Mouse (Mus musculus): ENCODE data around the gene Adgrl2. TPM values are rescaled to one million over a fixed set of nuclear protein-coding genes. Genes with fewer than 3 reads are reported as not detected.

The Adgrl2 gene
- total RNA-seq (2021), result 10 to 100 TPM; 62.4 to 80.4 TPM
- long read RNA-seq, experiment 1, partial matches to known transcripts, result 2 of 11 reads
- long read RNA-seq, experiment 1, other reads (novel, unspliced or antisense), result 7 of 11 reads
- long read RNA-seq, experiment 2, partial matches to known transcripts, result 4 of 13 reads
- long read RNA-seq, experiment 2, other reads (novel, unspliced or antisense), result 9 of 13 reads

DNA sequence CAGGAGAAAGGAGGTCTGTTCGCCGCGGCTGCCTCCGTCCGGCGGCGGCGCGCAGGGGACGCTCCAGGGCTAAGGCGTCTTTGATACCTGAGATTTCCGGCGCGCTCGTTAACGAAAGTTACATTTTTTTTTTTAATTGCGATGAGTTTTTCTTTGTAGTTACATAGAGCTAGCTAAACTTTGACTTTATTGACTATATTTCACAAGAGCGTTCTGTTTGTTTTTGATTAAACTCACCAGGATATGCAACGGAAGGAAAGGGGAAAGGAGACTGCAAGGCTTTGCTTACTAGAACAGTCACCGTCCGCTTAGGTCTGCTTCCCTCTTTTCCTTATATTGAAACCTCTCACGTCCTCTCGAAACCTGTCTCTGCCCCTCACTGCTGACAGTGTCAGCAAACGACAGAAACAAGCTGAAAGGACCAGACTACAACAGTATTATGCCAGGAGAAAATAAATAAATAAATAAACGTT is at the start of gene Adgrl2:
Gene Adgrl2 (minus strand): TSS at position 25 of the 473 bp plus-strand sequence.
- peak; percentile 37 for DNase-seq

DNA sequence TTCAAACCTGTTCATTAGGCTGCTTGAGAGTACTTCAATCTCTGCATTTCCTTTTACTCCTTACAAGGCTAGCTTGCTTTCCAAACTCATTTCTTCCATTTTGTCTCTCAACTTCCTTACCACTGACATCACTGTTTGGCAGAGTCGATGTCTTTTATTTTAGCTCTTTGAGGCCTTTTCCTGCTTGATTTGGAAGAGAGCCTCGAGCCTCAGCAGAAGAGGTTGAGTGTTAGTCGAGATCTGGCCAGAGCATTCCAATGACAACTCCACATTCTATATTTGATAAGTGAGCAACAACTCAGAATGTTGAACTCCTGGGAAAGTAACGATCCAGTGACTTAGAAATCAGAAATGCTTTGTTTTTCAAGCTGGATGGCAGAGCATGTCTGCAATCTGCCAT is 48.4 kb upstream of the Adgrl2 start:
- no peak for DNase-seq

DNA sequence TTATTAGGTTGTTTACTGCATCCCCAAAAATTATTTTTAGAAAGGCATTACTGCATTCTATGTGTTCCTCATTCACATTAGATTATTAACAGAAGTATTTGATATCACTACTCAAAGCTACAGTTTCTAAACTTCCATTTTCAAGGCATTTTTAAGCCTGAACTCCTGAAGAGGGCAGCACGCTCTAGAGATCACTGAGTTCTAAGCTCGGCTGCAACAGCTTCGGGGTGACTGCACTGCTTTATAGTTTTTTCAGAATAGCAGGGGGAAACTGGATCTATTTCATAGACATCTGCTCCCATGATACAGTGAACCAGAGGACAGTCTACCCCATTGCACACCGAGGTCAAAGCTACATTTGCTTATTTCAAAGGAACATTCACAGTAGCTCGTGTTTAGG is 29.6 kb upstream of the Adgrl2 start:
- DNase-seq, result no peak

DNA sequence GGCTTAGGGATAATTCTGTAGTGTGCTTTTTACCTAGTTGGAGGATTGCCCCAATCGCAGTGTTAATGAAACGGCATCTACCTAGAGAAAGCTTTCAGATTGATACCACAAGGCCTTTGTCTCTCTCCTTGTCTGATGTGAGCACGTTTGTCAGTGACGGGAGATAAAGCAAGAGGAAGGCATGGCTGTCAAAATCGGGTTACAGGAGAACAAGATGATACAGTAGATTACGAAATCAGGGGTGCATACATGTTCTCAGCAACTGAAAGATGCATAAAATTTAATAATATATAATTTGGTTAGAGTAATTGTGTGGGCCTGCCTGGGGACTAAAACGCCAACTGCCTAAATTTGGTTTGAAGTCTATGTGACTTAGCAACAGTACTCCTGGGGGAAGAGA is 19.0 kb upstream of the Adgrl2 start:
- DNase-seq, result no peak

DNA sequence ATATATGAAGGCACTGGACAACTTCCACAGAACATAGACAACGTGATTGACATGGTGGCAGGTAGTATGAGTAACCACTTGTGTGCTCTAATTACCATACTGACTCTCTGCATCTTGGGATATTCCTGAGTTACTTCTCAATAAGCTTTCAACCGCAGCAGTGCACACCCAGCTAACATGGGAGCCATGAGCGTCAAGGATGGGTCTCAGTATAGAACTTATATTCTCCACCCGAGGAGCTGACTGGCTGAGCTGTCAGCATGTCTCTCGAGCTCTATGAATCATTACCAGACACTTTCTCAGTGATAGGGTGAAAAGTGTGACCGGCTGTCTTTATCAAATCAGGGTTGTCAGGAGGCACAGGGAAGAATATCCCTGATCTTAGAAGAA is 18.3 kb upstream of the Adgrl2 start:
- no peak for DNase-seq

DNA sequence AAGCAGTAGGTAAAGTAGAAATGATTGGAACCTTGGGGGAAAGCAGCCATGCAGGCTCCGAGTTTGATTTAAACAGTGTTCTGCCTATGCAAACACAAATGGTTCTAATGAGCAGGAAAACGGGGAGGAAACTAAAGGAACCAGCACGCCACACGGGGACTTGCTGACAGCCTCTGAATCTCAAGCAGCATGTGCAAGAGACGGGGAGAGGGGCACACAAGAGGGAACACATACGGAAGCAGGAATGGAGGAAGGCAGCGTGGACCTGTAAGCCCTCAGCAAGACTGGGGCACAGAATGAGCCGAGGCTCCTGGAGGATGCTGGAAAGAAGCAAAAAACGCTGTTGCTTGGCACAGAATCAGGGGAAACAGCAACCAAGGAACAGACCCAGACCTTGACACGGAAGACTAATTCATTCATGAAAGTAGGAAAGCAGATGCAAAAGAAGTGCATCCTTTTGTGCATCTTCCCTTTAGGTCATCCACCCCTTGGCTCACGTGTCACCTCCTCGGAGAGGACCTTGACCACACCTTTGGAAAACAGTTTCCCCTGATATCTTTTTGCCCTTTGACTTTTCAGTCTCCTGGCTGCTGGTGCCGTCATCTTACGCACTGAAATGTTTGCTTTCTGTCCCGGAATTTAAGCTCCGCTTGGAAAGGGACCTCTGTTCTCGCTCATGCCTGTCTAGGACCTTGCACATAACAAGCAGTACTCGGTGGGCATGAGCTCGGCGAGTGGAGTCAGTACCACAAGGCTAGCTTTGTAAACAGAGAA is 17.7 kb upstream of the Adgrl2 start:
- no peak for DNase-seq

DNA sequence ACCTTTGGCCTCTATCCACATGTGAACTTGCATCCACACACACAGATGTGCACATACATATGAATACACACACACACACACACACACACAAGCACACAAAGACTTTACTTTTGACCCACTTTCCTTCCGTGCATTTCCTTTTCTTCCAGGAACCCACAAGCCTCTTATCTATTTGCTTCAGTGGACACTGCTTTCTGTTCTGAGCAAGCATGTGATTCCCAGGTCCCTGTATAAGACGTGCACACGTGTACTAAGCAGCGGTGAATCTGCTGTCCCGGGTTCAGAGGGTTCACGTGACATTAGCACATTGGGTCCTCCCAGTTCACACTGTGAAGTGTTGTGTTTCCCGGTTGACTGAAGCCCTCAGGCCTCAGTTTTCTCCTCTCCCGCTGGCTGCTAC is 11.0 kb upstream of the Adgrl2 start:
- no peak for DNase-seq

DNA sequence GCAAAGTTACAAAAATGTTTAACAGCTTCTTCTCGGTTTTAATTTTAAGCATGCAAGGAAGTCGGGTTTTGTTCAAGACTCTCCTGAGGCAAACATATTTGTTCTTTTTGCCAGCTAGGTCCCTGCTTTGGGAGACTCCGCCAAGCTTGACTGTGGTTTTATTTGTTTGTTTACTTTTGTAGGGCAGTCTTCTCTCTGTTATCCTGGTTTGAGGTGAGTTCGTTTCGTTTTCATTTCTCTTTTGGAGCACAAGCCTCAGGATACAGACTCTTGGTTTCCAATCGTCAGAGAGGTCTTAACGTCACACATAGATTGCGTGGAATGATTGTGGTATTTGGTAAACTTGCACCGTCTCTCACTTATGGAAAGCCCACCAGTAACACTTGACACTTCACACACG is 8.3 kb upstream of the Adgrl2 start:
- no peak for DNase-seq

DNA sequence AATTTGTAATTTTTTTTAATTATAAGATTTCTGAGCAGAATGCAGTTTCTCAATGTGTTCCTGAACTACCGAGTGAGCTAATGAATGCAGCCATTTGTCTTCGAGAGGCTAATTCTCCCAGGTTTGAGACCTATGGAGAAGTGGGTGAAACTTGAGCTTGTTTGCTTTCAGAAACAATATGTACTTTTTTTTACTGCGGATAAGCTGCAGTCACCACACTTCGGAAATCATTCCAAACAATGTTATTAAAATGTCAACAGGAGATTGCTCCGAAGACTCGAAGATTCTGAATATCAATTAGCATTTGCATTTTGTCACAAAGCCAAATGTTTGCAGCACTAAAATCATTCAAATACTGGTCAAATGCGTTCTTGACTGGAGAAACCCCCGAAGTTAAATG is 701 bp upstream of the Adgrl2 start:
- DNase-seq, result no peak

DNA sequence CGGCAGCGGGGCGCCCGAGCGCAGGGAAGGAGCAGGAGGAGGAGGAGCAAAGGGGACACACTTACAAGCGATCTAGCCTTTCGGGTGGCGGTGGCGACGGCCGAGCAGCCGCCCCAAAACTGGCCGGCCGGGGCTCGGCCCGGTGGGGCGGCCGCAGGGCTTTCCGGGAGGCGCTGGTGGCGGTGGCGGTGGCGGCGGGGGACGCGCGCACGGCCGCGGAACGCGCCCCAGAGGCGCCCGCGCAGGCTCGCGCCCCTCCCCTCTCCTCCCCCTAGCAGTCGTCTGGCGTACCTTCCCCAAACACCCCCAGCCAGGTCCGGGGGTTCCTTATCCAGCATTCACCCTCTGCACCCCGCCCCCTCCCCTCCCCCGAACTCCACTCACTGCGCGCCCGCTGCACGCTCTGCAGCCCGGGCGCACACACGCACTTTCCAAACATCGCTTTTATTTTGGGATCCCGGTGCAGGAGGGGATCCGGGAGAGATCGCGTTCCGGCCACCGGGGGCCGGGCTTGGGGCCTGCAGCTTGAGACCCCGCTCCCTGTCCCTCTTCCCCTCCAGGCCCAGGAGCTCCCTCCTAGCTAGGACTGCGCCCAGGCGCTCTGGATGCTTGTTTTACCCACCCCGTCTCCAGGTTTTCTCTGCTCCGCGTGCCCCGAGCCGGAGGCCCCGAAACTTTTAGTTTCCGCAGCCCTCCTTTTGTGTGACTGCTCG is 381 bp downstream of the Adgrl2 start:
- DNase-seq, result peak; percentile 80

DNA sequence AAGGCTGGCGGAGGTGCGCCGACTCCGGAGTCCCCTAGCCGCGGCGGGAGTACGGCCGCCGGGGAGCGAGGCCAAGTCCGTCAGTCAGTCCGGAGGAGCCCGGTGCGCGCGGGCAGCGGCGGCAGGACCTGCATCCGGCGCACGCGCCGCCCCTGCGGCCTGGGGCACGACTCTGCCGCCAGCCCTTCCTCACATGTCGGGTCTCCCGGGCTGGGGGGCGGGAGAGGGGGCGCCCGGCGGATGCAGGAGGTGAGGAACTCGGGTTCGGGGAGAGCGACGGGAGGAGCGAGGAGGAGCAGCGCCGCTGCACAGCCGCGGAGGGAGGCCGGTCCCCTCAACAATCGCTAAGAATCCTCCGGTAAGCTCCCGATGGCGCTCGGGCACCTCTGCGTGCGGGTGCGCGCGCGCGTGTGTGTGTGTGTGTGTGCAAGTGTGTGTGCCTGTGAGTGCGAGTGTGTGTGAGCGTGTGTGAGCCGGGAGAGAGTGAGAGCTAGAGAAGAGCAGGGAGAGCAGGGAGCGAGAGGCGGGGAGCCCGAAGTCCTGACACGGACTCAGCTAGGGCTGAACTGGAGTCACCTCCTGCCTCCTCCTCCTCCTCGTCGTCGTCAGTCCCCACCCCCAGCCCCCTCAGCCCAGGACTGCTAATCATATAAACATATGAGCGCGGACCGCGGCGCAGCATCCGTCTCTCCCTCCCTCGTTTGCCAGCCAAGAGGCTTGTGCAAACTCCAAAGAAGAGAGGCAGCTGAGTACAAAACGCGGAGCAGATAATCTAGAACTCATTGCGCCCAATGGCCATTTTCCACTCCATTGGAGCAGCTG is 1.1 kb downstream of the Adgrl2 start:
- DNase-seq, result peak; percentile 93

DNA sequence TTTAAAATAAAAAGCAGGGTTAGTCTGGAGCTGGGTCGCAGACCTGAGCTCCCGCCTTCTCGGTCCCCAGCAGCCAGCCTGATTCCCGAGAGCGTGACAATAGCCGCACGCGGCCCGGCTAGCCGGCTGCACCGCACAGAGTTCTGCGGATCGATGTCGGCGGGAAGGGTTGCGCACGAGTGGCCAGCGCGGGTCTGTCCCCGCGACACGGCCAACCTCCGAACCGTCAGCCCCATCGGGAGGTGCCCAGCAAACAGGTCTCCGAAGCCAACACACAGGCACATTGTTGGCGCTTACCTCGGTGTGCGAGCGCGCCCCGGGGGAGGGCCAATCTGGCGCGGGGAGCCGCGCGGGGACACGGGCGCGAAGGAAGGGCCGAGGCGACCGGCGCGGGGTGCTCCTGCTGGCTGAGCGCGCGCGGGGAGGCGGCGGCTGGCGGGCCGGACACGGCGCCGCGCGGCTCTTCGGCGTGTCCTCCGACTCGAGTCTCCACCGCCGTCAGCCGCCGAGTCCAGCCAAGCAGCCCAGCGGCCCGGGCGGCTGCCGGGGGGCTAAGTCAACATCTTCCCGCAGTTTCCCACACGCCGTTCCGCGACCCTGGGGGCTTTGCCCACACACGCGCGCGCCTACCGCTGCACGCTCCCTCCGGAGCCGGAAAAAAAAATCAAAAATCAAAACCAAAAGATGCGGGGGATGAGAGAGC is 1.9 kb downstream of the Adgrl2 start:
- DNase-seq, result peak; percentile 62

DNA sequence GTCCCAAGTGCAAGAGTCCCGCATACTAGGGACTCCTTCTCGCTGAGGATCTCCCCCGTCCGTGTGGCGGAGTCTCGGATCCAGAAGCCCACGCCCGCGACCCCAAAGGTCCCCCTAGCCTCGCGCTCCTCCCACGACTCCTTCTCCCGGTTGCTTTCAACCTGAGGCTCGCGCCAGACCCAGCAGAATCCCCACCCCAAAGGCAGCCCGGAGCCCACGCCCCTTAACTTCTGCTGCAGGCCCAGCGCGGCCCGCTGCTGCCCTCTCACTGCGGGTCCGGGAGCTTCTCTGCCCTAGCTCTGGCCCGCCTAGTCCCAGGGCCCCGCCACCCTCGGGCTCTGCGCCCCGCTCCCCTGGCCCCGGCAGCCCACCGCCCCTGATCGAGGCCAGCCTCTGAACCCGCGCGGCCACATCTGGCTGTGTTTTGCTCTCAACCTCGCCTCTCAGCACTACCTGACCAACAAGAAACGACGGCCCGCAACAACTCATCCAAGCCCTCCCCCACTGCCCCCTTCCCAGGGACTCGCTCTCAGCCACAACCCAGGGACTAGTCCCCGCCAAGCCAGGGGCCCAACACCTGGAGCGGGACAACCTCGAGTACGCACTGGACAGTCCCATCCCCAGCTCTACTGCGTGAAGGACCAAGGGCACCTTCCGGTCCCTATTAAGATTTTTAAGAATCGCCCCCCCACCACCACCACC is 2.6 kb downstream of the Adgrl2 start:
- peak; percentile 89 for DNase-seq

DNA sequence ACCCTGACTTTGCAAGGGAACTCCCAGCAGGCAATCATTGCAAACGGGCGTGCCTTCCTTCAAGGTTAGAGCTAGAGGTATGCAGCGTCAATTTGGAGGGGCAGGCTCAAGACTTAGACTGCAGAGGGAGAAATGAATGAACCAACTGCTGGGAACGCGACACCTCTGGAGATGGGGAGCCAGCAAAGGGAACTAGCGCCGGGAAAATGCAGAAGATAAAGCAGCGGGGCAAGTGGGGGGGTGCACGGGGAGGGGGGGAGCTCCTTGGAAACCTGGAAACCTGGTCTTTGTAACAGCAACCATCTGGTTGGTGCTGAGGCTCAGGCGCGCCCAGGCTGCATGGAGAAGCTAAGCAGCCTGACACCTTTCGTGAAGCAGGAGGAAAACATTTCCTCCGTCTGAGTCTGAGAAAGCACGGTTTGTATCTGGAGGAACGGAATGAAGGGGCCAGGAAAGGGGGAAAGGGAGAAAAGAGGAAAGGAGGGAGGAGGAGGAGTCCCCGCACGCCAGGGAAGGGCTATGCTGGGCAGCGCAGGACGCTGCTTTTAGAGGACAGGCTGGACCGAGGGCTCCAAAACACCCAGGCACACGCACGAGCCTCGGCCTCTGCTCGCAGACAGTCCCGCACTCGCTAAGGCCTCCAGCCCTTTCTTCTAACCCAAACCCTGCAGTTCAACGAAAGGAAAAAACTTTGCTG is 3.3 kb downstream of the Adgrl2 start:
- peak; percentile 44 for DNase-seq

DNA sequence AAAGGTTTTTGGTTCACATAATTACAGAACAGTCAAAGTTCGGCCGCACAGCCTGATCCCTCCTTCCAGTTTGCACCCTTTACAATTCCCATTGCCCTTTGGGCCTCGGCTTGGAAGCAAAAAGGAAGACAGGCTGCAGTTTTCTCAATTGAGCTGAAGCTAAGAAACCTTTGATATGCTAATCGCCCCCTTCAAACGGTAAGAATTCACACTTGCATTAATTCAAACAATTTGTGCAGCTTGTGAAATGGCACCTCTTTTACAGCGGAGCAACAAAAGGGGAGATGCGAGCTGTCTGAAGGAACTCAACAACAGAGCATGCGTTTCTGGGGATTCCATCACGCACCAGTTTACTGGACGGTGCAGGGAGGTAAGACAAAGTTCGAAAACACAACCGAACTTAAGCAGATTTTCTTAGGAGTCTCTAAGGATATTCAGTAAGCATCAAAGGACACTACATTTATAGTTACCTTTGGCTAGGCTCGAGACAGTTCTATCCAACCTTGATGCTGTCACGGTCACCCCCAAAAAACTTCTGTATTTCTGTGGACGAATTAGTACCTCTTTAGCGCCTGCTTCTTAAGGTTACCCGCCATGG is 4.0 kb downstream of the Adgrl2 start:
- DNase-seq, result no peak

DNA sequence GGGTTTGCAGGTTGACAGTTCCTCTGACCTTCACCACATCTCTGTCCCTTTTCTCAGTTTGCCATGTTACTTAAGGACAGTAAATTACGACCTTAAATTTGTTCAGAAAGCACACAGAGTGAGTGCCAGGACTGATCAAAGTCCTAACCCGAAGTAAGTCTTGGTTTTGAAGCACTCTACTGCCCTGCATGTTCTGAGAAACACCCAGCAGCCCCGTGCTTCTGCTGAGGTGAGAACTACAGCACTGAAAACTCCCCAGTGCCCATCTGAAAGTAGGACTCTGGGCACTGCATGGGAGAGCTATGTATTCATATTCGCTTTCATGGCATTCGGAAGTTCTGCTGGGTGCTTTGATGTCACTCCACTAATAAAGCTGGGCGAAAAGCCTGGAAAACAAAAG is 6.0 kb downstream of the Adgrl2 start:
- DNase-seq, result no peak

DNA sequence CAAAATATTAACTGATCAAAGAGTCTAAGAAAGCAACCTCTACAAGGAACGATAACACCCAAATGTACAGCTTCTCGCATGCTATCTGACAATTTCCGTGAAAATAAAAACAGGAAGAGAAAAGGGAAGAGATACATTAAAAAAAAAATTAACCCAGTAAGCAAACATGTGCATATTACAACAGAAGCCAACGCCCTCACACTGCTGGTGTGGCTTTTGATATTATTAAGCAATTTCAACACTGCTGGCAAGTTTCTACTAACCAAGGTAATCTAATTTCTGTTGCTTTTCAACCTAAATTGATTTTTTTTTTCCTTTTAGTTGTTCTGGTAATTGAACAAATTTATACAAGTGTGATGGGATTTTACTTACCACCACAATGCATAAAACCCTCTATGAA is 8.0 kb downstream of the Adgrl2 start:
- no peak for DNase-seq

DNA sequence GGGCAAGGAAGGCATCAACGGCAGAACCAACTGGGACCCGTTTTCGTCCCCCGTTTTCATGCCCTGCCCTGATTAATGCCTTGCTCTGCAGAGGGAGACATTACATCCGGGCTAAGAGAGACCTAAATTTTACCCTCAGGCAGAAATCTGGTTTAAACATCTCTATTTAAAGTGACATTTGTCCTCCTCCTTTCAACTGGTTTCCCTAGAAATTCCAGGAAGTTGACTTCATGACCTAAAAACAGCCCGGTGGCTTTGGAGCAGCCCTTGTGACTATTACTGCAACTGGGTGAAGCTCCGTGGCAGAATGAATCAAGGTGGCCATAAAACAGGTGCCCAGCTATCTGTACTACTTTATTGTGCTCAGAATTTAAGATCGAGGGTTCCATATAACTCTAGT is 8.6 kb downstream of the Adgrl2 start:
- DNase-seq, result no peak

DNA sequence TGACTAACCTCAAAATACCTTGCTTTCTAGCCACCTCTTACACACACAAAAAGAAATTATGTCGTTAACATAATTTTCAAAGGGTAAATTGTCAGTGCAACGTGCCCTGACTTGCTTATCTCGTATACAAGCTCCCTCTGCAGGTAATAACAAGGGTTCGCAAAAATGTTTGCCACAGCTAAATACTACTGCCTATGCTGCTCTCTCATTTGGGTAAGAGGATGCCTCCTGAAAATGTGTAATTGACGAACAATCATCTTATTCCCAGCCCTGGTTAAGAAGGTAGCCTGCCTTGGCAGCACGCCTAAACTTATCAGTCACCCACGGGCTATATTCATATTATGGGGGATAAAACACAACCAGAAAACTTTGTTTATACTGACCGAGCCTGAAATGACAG is 11.8 kb downstream of the Adgrl2 start:
- DNase-seq, result no peak

DNA sequence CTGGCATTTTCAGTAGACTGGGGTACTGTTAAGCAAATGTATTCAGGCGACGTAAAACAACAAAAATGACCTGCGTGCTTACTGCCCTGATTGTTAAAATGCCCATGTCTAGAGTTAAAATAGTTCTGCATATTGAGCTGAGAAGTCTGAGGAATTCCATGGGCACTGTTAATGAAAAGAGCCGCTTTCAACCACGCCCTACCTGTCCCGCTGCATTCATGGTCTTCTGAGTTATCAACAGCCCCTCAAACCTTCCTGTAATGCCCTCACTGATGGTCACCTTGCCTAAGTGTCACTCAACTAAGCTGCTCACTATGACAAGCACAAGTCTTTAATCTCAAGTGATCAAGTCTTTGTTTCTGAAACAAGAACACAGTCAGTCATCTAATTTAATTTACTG is 12.5 kb downstream of the Adgrl2 start:
- DNase-seq, result no peak

Measured in adrenal gland, postnatal 10 days (tissue).